Mouse (Mus musculus): ENCODE results near the gene Bco1. TPM values are rescaled to one million over a fixed set of nuclear protein-coding genes. Genes with fewer than 3 reads are reported as not detected.

Bco1 gene
- polyA plus RNA-seq, 1 experiment from 2014 or later, result 0.45 TPM

- H3K4me2 ChIP-seq (replicated peaks; ENCODE audit: low read depth, low read length), result no peak overlapping the region
- H3K27ac ChIP-seq (ENCODE audit: low read length), result no peak overlapping the region
- H3K4me3 ChIP-seq (ENCODE audit: low read length), result no peak overlapping the region
- no peak for ATAC-seq (ENCODE audit: low FRiP score, low TSS enrichment)
- no peak overlapping the region for H3K9ac ChIP-seq (replicated peaks; ENCODE audit: low read length)
- no peaks in the 10 kb centered on the region for H3K9me3 ChIP-seq (ENCODE audit: low read length)
- H3K27me3 ChIP-seq (ENCODE audit: insufficient read depth, low read length), result no peaks in the 10 kb centered on the region
- H3K4me1 ChIP-seq (ENCODE audit: insufficient read depth, low read length), result no peaks in the 10 kb centered on the region
- 58% methylated on average over 9 of the region's 9 CpGs for WGBS
- no peaks in the 10 kb centered on the region for H3K36me3 ChIP-seq (ENCODE audit: insufficient read depth, low read length)
Measured at GRCm38 (mm10) chr8:117082947-117083559, 12.6 kb upstream of the Bco1 start.

DNA sequence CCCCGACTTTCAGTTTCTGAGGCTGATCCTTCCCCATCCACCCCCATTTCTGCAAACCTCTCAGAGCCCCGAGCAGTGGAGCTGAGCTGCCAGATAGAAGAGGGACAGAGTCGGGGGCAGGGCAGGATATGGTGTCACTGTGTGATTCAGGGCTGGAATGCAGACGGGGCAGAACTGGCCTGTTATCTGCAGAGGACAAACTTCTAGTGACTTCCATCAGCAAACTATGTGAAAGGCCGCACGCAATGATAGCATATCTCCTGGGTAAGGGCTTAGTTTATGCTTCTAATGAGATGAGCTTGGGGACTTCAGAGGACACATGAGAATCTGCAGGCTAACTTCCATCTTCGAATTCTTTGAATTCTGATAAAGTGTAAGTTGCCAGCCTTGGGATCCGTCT, 10.1 kb upstream of the Bco1 start:
- Histone ChIP-seq H3K27ac (ENCODE audit: low read length) (no peak overlapping the region), H3K9ac (replicated peaks; ENCODE audit: low read length) (no peak overlapping the region), H3K4me3 (ENCODE audit: low read length) (no peak overlapping the region), H3K9me3 (ENCODE audit: low read length) (no peaks in the 10 kb centered on the region), H3K4me2 (replicated peaks; ENCODE audit: low read depth, low read length) (no peak overlapping the region), H3K36me3 (ENCODE audit: insufficient read depth, low read length) (no peaks in the 10 kb centered on the region), H3K27me3 (ENCODE audit: insufficient read depth, low read length) (no peaks in the 10 kb centered on the region), H3K4me1 (ENCODE audit: insufficient read depth, low read length) (no peaks in the 10 kb centered on the region)
- ATAC-seq (ENCODE audit: low FRiP score, low TSS enrichment), result no peak
- 51% methylated on average over 8 of the region's 8 CpGs for WGBS

GRCm38 (mm10) chr8:117087036-117087435, 8.6 kb upstream of the Bco1 start:
- no peak overlapping the region for H3K4me2 ChIP-seq (replicated peaks; ENCODE audit: low read depth, low read length)
- no peak overlapping the region for H3K27ac ChIP-seq (ENCODE audit: low read length)
- ATAC-seq (ENCODE audit: low FRiP score, low TSS enrichment), result no peak
- H3K4me1 ChIP-seq (ENCODE audit: insufficient read depth, low read length), result no peaks in the 10 kb centered on the region
- H3K27me3 ChIP-seq (ENCODE audit: insufficient read depth, low read length), result no peaks in the 10 kb centered on the region
- no peak overlapping the region for H3K4me3 ChIP-seq (ENCODE audit: low read length)
- no peaks in the 10 kb centered on the region for H3K9me3 ChIP-seq (ENCODE audit: low read length)
- no peaks in the 10 kb centered on the region for H3K36me3 ChIP-seq (ENCODE audit: insufficient read depth, low read length)
- no peak overlapping the region for H3K9ac ChIP-seq (replicated peaks; ENCODE audit: low read length)

- no peak for ATAC-seq (ENCODE audit: low FRiP score, low TSS enrichment)
- Histone ChIP-seq H3K4me1 (ENCODE audit: insufficient read depth, low read length) (no peaks in the 10 kb centered on the region), H3K9me3 (ENCODE audit: low read length) (no peaks in the 10 kb centered on the region), H3K4me3 (ENCODE audit: low read length) (no peak overlapping the region), H3K36me3 (ENCODE audit: insufficient read depth, low read length) (no peaks in the 10 kb centered on the region), H3K9ac (replicated peaks; ENCODE audit: low read length) (no peak overlapping the region), H3K27me3 (ENCODE audit: insufficient read depth, low read length) (no peaks in the 10 kb centered on the region), H3K4me2 (replicated peaks; ENCODE audit: low read depth, low read length) (no peak overlapping the region), H3K27ac (ENCODE audit: low read length) (no peak overlapping the region)
- 87% methylated on average over 4 of the region's 4 CpGs for WGBS
Measured at GRCm38 (mm10) chr8:117089802-117090201, 5.9 kb upstream of the Bco1 start.

GRCm38 (mm10) chr8:117094053-117094452, 1.6 kb upstream of the Bco1 start:
- H3K9ac ChIP-seq (replicated peaks; ENCODE audit: low read length), result no peak overlapping the region
- H3K27ac ChIP-seq (ENCODE audit: low read length), result no peak overlapping the region
- WGBS, result 68% methylated on average over 5 of the region's 5 CpGs
- no peak overlapping the region for H3K4me3 ChIP-seq (ENCODE audit: low read length)
- peaks cover 9% of the 10 kb centered on the region; the same call in 1 of the 2 replicates for H3K4me1 ChIP-seq (ENCODE audit: insufficient read depth, low read length)
- H3K27me3 ChIP-seq (ENCODE audit: insufficient read depth, low read length), result no peaks in the 10 kb centered on the region
- ATAC-seq (ENCODE audit: low FRiP score, low TSS enrichment), result no peak
- no peaks in the 10 kb centered on the region for H3K36me3 ChIP-seq (ENCODE audit: insufficient read depth, low read length)
- H3K4me2 ChIP-seq (replicated peaks; ENCODE audit: low read depth, low read length), result no peak overlapping the region
- H3K9me3 ChIP-seq (ENCODE audit: low read length), result no peaks in the 10 kb centered on the region

- no peaks in the 10 kb centered on the region for H3K27me3 ChIP-seq (ENCODE audit: insufficient read depth, low read length)
- H3K4me3 ChIP-seq (ENCODE audit: low read length), result no peak overlapping the region
- H3K4me1 ChIP-seq (ENCODE audit: insufficient read depth, low read length), result peaks cover 9% of the 10 kb centered on the region; the same call in 1 of the 2 replicates
- 0 out of 2 replicates have a peak, but pooled peaks cover 4% of the 10 kb centered on the region for H3K9me3 ChIP-seq (ENCODE audit: low read length)
- ATAC-seq (ENCODE audit: low FRiP score, low TSS enrichment), result no peak
- H3K4me2 ChIP-seq (replicated peaks; ENCODE audit: low read depth, low read length), result peak overlapping the region; percentile 20; the same call in 1 of the 2 replicates
- H3K36me3 ChIP-seq (ENCODE audit: insufficient read depth, low read length), result no peaks in the 10 kb centered on the region
- no peak overlapping the region for H3K9ac ChIP-seq (replicated peaks; ENCODE audit: low read length)
- no peak overlapping the region for H3K27ac ChIP-seq (ENCODE audit: low read length)
- 66% methylated on average over 10 of the region's 10 CpGs for WGBS
Measured at GRCm38 (mm10) chr8:117097051-117097563, 1.5 kb downstream of the Bco1 start.

GRCm38 (mm10) chr8:117097564-117098191, 2.0 kb downstream of the Bco1 start:
- no peak overlapping the region for H3K4me3 ChIP-seq (ENCODE audit: low read length)
- no peak overlapping the region for H3K9ac ChIP-seq (replicated peaks; ENCODE audit: low read length)
- H3K9me3 ChIP-seq (ENCODE audit: low read length), result 0 out of 2 replicates have a peak, but pooled peaks cover 4% of the 10 kb centered on the region
- H3K36me3 ChIP-seq (ENCODE audit: insufficient read depth, low read length), result no peaks in the 10 kb centered on the region
- no peak overlapping the region for H3K27ac ChIP-seq (ENCODE audit: low read length)
- WGBS, result 32% methylated on average over 11 of the region's 11 CpGs
- no peak for ATAC-seq (ENCODE audit: low FRiP score, low TSS enrichment)
- peaks cover 9% of the 10 kb centered on the region; the same call in 1 of the 2 replicates for H3K4me1 ChIP-seq (ENCODE audit: insufficient read depth, low read length)
- H3K4me2 ChIP-seq (replicated peaks; ENCODE audit: low read depth, low read length), result peak overlapping the region; percentile 20; the same call in 1 of the 2 replicates
- H3K27me3 ChIP-seq (ENCODE audit: insufficient read depth, low read length), result no peaks in the 10 kb centered on the region

DNA sequence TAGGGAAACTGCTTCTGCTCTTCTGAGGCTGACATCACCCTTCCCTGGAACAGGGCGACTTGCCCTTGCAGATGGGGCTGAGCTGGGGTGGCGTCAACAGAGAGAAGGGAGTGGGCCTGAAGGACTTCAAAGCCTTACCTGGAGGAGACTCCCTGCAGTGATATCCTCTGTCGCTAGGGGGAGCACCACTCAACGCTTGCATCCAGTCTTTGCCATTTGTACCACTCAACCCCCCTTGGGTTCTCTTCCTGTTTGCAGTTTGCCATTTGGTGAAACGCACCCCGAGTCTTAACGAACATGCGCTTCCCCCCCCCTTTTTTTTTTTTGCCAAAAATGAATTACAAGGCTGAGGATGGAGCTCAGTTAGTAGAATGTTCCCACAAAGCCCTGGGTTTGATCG, 11.9 kb downstream of the Bco1 start:
- no peaks in the 10 kb centered on the region for H3K27me3 ChIP-seq (ENCODE audit: insufficient read depth, low read length)
- no peak overlapping the region for H3K9ac ChIP-seq (replicated peaks; ENCODE audit: low read length)
- 14% methylated on average over 9 of the region's 9 CpGs for WGBS
- no peak overlapping the region for H3K4me3 ChIP-seq (ENCODE audit: low read length)
- ATAC-seq (ENCODE audit: low FRiP score, low TSS enrichment), result no peak
- no peaks in the 10 kb centered on the region for H3K36me3 ChIP-seq (ENCODE audit: insufficient read depth, low read length)
- no peak overlapping the region for H3K27ac ChIP-seq (ENCODE audit: low read length)
- H3K4me1 ChIP-seq (ENCODE audit: insufficient read depth, low read length), result no peaks in the 10 kb centered on the region
- H3K9me3 ChIP-seq (ENCODE audit: low read length), result peaks cover 11% of the 10 kb centered on the region
- no peak overlapping the region for H3K4me2 ChIP-seq (replicated peaks; ENCODE audit: low read depth, low read length)

GRCm38 (mm10) chr8:117109018-117109711, 13.5 kb downstream of the Bco1 start:
- Histone ChIP-seq H3K27ac (ENCODE audit: low read length) (no peak overlapping the region), H3K36me3 (ENCODE audit: insufficient read depth, low read length) (no peaks in the 10 kb centered on the region), H3K4me1 (ENCODE audit: insufficient read depth, low read length) (no peaks in the 10 kb centered on the region), H3K9ac (replicated peaks; ENCODE audit: low read length) (no peak overlapping the region), H3K27me3 (ENCODE audit: insufficient read depth, low read length) (no peaks in the 10 kb centered on the region), H3K4me3 (ENCODE audit: low read length) (no peak overlapping the region), H3K4me2 (replicated peaks; ENCODE audit: low read depth, low read length) (no peak overlapping the region), H3K9me3 (ENCODE audit: low read length) (peaks cover 5% of the 10 kb centered on the region; the same call in 1 of the 2 replicates)
- WGBS, result 89% methylated on average over 19 of the region's 19 CpGs
- ATAC-seq (ENCODE audit: low FRiP score, low TSS enrichment), result no peak
